Mouse (Mus musculus): ENCODE results near the gene Ank. TPM values are rescaled to one million over a fixed set of nuclear protein-coding genes. Genes with fewer than 3 reads are reported as not detected.

Gene Ank
- total RNA-seq, 2 experiments from 2014 or later: 160 TPM

GRCm38 (mm10) chr15:27641171-27641570 is 174.7 kb downstream of the Ank start:
- no peak overlapping the region for H3K4me3 ChIP-seq
- TF ChIP-seq CTCF (conservative IDR thresholded peaks at IDR 0.05): no peak
- no peak for DNase-seq (ENCODE audit: low spot score in 2 of 2)
- no peak overlapping the region for H3K27ac ChIP-seq

DNA sequence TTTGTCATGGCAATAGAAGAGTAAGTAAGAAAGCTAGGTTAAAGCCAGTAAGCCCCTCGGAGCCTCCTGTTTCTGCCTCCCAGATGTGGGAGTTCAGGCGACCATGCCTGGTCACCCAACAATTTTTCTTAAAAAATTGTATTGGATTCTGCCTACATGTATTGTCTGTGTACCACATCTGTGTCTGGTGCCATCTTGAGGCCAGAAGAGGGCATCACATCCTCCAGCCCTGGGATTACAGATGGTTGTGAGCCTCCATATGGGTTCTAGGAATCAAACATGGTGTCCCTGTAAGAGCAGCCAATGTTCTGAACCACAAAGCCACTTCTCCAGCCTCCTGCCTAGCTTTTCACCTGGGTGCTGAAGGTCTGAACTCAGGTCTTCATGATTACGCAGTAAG is 176.4 kb downstream of the Ank start:
- H3K27ac ChIP-seq: no peak overlapping the region
- H3K4me3 ChIP-seq: no peak overlapping the region
- TF ChIP-seq CTCF (conservative IDR thresholded peaks at IDR 0.05): peak; percentile 83
- DNase-seq (ENCODE audit: low spot score in 2 of 2): peak in 1 of 2 experiments; percentile 44

Small RNA genes lying within 50 kb of the gene (microRNA-seq; reads per million reads assigned to microRNA genes)
- gene Mir7117: 1.9 to 2.6 reads per million in 2 experiments

Other genes with a start within 250 kb of the Ank start
- 10 to 100 TPM; 19.4 to 23.1 TPM for gene Otulin, start 164.0 kb downstream of the Ank start, total RNA-seq (2021)
- gene Otulinl, start 214.9 kb downstream of the Ank start, total RNA-seq (2021): 10 to 100 TPM; 27.6 to 31.8 TPM

Data from layer of hippocampus, adult 2 months (tissue).